Mouse (Mus musculus): Measurements from ENCODE around the gene Agtpbp1.
A peak's percentile ranks its signal among the peaks of the same experiment; 100 is the strongest.

The Agtpbp1 gene

DNA sequence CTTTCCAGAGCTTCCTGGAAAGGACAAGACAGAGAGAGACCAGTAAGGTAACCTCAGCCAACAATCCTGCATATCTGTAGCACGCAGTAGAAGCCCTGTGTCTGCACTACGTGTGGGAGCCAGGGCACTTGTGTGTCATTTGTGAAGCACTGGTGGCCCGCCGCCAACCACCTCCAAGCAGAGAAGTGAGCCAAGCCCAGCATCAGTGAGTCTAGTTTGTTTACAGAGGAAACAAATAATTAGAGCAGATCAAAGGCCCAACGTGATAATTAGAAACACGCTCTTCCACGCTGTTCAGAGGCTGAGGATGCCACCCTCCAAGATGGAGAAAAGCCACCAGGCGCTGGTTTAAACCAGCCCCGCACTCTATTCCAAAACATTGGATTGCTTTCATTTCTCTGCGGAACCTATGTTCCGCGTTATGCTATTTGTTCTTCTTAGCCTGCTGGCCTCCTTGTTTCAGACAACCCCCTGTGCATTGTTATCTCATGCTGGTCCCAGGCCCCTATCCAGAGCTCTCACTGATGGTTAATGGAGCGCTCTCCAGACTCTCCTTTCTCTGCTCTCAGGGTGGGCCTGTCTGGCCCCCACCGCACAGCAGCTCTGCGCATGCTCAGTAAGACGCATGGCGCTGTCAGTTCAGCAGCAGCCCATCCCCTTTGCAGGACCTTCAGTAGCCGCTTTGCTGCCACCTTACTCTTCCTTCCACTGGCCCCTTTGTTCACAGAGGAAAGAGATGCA, 153.7 kb downstream of the Agtpbp1 start:
- DNase-seq (ENCODE audit: low spot score in 2 of 2), result peak; percentile 10 to 30

DNA sequence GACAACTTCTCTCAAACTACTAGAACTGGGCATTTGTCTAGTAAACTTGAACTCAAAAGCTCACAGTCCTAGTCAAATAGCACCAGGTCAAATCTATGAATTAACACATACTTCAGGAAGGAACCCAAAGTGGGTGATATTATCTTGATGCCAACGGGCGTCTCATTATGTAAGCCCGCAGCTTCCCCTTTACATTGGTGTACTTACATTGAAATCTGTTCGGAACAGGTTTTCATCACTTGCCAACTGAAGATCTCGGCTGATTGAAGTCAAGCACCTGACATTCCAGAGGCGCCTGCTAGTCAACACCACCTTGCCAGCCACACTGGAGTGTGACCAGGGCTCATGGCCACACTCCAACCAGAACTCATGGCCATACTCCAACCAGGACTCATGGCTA, 155.7 kb downstream of the Agtpbp1 start:
- no peak for DNase-seq (ENCODE audit: low spot score in 2 of 2)

DNA sequence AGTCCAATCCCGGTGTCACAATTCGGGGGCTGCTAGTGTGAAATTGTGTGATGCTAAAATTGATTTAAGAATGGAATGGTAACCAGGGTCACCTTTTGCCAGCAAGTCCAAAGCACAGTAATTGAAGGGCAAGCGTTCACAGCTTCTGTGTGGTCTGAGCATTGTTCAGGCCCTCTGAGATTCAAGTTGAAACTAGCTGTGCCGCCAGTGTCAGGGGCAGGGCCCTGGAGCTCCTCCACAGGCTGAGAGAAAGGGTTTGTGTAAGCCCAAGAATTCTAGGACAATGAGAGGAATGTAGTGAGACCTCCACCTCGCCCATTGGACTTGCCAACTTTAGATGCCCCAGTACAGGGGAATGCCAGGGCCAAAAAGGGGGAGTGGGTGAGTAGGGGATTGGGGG, 161.2 kb downstream of the Agtpbp1 start:
- no peak for DNase-seq (ENCODE audit: low spot score in 2 of 2)

DNA sequence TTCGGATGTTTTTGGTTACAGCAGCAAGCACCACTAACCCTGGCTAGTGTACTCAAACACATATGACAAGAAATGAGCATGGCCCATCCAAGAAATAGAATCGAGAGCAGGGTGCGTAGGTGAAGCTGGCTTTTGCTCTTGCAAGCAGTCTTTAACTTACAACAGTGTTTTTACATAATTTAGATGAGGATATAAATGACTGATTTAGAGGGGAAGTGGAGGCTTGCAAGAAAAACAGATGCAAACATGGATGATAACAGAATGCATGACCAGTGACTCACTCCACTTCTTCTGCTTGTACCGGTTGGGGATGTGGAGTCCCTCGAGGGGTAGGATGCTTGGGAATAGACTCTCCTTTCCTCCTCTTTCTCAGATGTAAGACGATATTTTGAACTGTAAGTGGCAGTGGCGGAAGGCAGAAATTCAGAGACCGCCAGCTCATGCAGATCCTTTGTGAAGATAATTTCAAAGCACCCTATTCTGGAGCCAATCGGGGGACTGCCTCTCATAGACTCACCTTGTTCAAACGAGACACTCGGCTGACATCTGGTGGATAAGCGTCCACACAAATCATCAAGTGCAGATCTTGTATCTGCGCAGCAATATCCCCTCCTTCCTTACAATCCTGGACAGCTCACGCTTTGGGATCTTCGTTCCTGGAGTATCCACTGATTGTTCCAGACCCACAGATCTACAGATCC, 168.3 kb downstream of the Agtpbp1 start:
- no peak for DNase-seq (ENCODE audit: low spot score in 2 of 2)

DNA sequence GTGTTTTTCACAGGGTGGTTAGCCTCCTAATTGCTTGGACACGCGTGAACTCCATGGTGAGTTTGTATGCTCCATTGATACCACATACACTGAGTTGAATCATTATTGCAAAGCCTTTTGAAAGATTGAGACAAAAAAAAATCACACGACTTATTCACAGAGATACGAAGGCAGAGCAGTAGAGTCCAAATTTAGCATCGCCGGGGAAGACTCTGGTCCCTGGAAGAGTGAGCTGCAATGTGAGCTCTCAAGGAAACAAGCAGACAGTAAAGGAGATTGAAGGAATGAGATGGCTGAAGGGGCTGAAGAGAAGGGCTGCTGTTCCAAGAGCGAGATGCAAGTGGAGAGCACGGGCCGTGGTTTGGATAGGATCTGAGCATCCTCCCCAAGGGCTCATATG, 171.1 kb downstream of the Agtpbp1 start:
- no peak for DNase-seq (ENCODE audit: low spot score in 2 of 2)

DNA sequence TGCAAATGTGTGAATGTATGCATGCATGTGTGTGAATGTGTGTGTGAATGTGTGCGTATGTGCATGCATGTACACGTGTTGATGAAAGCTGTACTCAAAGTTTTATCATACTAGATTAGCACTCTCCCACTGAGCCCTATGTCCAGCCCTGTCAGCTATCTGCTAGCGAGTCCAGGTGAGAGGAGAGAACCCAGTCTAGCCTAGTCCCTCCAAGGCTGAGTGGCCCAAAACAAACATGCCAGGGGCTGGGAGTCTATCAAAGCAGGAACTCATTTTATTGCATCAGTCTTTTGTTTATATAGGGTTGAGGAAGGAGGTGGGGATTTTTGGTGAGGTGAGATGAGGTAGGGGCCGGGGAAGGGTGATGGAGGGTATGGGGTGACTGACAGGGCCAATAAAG, 172.4 kb downstream of the Agtpbp1 start:
- no peak for DNase-seq (ENCODE audit: low spot score in 2 of 2)

DNA sequence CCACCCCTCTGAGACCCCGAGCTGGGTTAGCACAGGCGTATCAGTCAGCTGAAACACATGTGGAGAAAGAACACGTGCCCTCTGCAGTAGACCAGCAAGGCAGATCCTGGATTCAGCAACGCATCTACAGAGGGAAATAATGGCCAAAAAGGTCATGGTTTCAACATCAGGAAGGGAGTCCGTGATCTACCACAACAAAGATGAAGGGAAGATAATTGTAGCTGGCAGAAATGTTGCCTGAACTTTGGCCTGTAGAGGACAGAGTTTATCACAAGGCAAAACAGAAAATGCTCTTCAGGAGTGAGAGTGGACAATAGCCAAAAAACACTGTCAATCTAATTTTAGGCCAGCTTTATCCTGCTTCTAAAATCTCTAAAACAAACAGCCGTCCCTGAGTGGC, 177.8 kb downstream of the Agtpbp1 start:
- no peak for DNase-seq (ENCODE audit: low spot score in 2 of 2)

DNA sequence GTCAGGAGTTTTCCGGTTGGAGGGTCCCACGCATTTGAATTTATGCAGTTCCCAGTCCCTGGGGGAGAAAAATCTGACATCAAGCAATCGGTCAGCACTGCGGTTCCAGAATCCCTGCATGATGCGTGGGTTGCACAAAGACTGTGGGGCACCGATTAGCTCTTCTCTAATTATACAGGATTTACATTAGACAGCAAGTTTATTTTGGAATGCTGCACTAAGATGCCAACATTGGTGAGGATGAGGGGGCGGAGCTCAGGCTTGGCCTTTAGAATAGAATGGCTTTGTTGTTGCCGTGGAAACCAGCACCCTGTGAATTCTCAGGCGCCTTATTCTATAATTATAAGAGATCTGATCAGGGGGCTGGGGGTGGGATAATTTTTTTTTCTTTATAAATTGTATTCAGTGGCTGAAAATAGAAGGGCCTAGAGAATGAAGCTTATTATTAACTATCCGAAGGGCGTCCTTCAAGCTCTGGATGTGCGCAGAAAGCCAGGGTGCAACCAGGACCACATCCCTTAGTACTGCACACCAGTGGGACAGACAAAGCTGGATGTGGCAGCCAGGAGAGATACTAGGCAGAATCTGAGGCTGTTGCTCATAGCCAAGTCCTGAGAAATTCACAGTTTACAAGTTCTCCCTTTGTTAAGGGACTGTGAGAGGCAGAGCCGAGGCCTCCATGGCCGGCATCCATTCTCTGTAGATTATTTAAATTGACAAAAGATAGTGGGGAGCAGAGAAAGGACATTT, 182.8 kb downstream of the Agtpbp1 start:
- no peak for DNase-seq (ENCODE audit: low spot score in 2 of 2)

DNA sequence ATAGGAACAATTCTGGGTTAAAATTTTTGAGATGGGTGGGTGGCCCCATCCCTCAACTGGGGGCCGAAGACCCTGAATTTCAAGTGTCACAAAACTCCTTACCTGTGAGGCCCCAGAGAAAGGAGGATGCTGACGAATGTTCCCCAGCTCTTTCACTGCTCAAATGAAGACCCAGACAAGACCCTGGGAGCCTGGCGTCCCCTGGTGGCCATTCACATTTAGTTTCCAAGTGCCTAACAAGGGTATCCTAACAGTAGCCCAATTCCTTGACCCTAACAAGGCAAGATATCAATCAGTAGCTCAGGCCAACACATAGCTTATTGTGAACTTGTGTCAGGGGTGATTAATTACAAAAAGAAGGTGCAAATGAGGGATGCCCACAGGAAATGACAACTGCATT, 187.5 kb downstream of the Agtpbp1 start:
- peak in 1 of 2 experiments; percentile 15 for DNase-seq (ENCODE audit: low spot score in 2 of 2)
